Mouse (Mus musculus) heart, adult 2 months (tissue): ENCODE data around the gene Nup210l.

Source experiments
- CTCF ChIP-seq: fragments of 200-600 bp; IDR thresholded peaks from 2 replicates; pipeline ENCODE4 v1.8.1; 2022; ENCODE audit warnings: antibody characterized with exemption, mild to moderate bottlenecking, moderate library complexity
- POLR2A ChIP-seq: fragments of 200-500 bp; IDR thresholded peaks from 2 replicates; pipeline ENCODE4 v1.6.1; 2011; ENCODE audit warnings: mild to moderate bottlenecking, low read depth, low read length, control low read depth; ENCODE audit not compliant: insufficient read depth

DNA sequence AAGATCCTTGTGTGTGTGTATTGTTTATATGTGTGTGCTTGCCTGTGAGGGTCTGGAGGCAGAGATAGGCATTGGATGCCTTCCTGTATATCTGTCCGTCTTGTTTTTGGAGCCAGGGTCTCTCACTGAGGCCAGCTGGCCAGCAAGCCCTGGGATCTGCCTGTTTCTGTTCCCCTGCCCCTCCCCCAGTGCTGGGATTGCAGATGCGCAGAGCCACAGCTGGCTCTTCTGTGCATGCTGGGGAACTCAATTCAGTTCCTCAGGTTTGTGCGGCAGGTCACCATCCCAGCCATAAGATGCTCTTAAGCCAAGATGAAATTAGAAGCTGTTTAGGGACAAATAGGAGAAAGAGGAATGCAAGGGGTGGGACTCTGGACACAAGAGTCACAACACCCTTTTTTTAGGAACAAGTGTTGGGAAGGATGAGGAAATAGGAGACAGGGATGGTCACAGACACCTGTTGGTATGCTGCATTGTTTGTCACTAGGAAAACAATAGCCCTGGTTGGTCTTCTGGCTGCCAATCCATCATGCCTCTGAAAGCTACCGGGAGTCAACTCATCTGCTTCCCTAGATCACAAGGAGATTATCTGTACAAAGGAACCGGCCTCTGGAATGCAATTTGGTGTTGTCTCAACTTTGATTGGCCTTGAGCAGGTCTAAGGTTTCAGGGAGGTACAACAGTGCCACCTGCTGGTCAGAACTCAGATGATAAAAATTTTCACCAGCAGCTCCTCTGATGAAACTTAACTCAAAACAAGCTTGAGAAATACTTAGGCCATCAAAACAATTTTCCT lies 26.8 kb upstream of the Nup210l start:
- TF ChIP-seq CTCF (peak; percentile 93), POLR2A (no peak)
